Mouse (Mus musculus) G1E (cell line): ENCODE data around the gene Fpgs. TPM values are rescaled to one million over a fixed set of nuclear protein-coding genes. Genes with fewer than 3 reads are reported as not detected.
A peak's percentile ranks its signal among the peaks of the same experiment; 100 is the strongest.

Experiments used
- ATAC-seq: 2 replicates; pipeline ENCODE4 v1.8.0; 2016; ENCODE audit warnings: mild to moderate bottlenecking; ENCODE audit not compliant: insufficient number of reproducible peaks, poor library complexity, low FRiP score, severe bottlenecking; ENCODE audit errors: extremely low read depth
- DNase-seq: peaks from one replicate; pipeline ENCODE4 v3.0.0; 2012; ENCODE audit warnings: low spot score
- H3K27me3 ChIP-seq: 2 replicates; pipeline ENCODE4 v1.6.1; 2012; ENCODE audit warnings: mild to moderate bottlenecking, low read length, inconsistent platforms; ENCODE audit not compliant: insufficient read depth
- H3K36me3 ChIP-seq: replicated peaks from 2 replicates; pipeline ENCODE3; 2012; ENCODE audit warnings: mild to moderate bottlenecking, inconsistent platforms
- H3K4me1 ChIP-seq: 2 replicates; pipeline ENCODE4 v1.6.1; 2012; ENCODE audit warnings: low read depth, low read length, inconsistent platforms, mixed read lengths; ENCODE audit not compliant: insufficient read depth
- H3K4me3 ChIP-seq: 2 replicates; pipeline ENCODE4 v1.5.1; 2012; ENCODE audit warnings: low read depth, mild to moderate bottlenecking, inconsistent platforms, low read length, moderate library complexity, mixed read lengths
- H3K9me3 ChIP-seq: replicated peaks from 2 replicates; pipeline ENCODE4 v1.6.1; 2012; ENCODE audit warnings: inconsistent platforms
- CTCF ChIP-seq: IDR thresholded peaks from 2 replicates; pipeline ENCODE4 v1.5.1; 2012; ENCODE audit warnings: low read depth, low read length, inconsistent platforms, mixed read lengths
- GATA1 ChIP-seq: IDR thresholded peaks from 2 replicates; pipeline ENCODE4 v1.6.1; 2012; ENCODE audit warnings: borderline replicate concordance, low read length, inconsistent platforms, mixed read lengths
- GATA2 ChIP-seq: IDR thresholded peaks from 2 replicates; pipeline ENCODE4 v1.6.1; 2012; ENCODE audit warnings: low read depth, low read length, inconsistent platforms, borderline replicate concordance
- POLR2AphosphoS5 ChIP-seq: IDR thresholded peaks from 2 replicates; pipeline ENCODE4 v1.6.1; 2012; ENCODE audit warnings: low read depth, low read length, inconsistent platforms; ENCODE audit not compliant: insufficient replicate concordance
- TAL1 ChIP-seq: conservative IDR thresholded peaks from 2 replicates; pipeline ENCODE4 v1.6.1; 2012; ENCODE audit warnings: low read depth, low read length, inconsistent platforms, mixed read lengths
- polyA plus RNA-seq: library from polyadenylated mRNA; stranded (reverse); fragments of >175 nt; gene quantifications from 2 replicates; pipeline ENCODE4 v1.2.3, GENCODE M21; 2012
- total RNA-seq, 2 experiments: library from RNA; stranded (forward) in 1 of 2; stranded (reverse) in 1 of 2; fragments of 200-1000 nt in 1 of 2; fragments of >200 nt in 1 of 2; fragmentation: Nextera tagmentation in 1 of 2; gene quantifications; 2 replicates each; pipeline ENCODE4 v1.2.3; 2014 to 2017

The Fpgs gene
- total and polyA plus RNA-seq, 3 experiments: 12.8 to 81.4 (median 14.7) TPM

DNA sequence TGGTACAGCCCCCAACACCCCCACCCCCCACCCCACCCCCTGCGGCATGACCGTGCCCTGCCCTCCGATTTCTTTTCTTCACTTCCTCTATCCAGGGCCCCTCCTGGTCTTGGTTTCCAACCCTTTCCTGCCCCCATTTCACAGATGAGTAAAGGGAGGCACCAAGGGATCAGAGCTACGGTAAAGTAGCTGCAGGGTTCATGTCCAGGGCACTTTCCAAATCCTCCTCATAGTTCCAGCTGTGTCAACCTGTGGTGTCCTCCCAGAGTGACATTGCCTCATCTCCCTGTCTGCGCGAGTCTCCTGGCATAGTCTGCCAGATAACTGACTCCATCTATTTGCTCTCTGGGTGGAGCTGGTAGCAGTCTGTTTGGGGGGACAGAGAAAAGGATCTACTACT, 38.1 kb downstream of the Fpgs start:
- peaks cover 10% of the 10 kb centered on the region; the same call in 1 of the 2 replicates for H3K27me3 ChIP-seq
- peaks cover 38% of the 10 kb centered on the region for H3K36me3 ChIP-seq
- TF ChIP-seq POLR2AphosphoS5 (no peak), GATA2 (no peak), GATA1 (no peak), CTCF (no peak), TAL1 (no peak)
- no peak overlapping the region for H3K4me3 ChIP-seq
- DNase-seq: no peak
- no peaks in the 10 kb centered on the region for H3K9me3 ChIP-seq
- ATAC-seq: no peak
- peaks cover 35% of the 10 kb centered on the region for H3K4me1 ChIP-seq

- ATAC-seq (no peak), DNase-seq (no peak)
- TF ChIP-seq POLR2AphosphoS5 (no peak), GATA2 (no peak), GATA1 (no peak), TAL1 (no peak), CTCF (no peak)
- Histone ChIP-seq H3K36me3 (peaks cover 40% of the 10 kb centered on the region), H3K4me3 (no peak overlapping the region), H3K4me1 (peaks cover 38% of the 10 kb centered on the region), H3K27me3 (peaks cover 10% of the 10 kb centered on the region; the same call in 1 of the 2 replicates), H3K9me3 (no peaks in the 10 kb centered on the region)
Measured at GRCm38 (mm10) chr2:32665345-32665744, 38.6 kb downstream of the Fpgs start.

DNA sequence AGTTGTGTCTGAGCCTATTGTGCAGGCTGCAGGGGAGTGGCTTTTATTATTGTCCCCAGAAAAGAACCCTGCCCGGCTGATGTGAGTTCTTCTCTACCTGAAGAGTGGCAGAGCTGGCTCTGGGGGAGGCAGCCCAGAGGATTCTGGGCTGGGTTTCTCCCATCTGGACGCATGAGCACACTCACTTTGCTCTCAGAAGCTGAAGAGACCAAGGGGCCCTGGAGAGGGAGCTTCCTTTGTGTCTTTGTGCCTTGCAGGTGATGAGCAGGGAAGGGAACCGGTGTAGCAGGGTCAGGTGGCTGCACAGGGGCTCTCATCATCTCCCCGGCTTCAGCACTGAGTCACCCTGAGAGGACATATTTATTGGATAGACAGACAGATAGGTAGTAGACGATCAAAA, 41.7 kb downstream of the Fpgs start:
- TF ChIP-seq POLR2AphosphoS5 (no peak), GATA2 (no peak), GATA1 (no peak), CTCF (no peak), TAL1 (no peak)
- Histone ChIP-seq H3K4me3 (no peak overlapping the region), H3K4me1 (peaks cover 62% of the 10 kb centered on the region), H3K36me3 (peaks cover 39% of the 10 kb centered on the region), H3K27me3 (peaks cover 4% of the 10 kb centered on the region; the same call in 1 of the 2 replicates), H3K9me3 (no peaks in the 10 kb centered on the region)
- DNase-seq (no peak), ATAC-seq (no peak)

- no peak overlapping the region for H3K4me3 ChIP-seq
- TF ChIP-seq POLR2AphosphoS5: no peak
- TF ChIP-seq CTCF: no peak
- TF ChIP-seq GATA2: no peak
- TF ChIP-seq TAL1: no peak
- no peak for TF ChIP-seq GATA1
Measured at GRCm38 (mm10) chr2:32661509-32662107, 42.3 kb downstream of the Fpgs start.

DNA sequence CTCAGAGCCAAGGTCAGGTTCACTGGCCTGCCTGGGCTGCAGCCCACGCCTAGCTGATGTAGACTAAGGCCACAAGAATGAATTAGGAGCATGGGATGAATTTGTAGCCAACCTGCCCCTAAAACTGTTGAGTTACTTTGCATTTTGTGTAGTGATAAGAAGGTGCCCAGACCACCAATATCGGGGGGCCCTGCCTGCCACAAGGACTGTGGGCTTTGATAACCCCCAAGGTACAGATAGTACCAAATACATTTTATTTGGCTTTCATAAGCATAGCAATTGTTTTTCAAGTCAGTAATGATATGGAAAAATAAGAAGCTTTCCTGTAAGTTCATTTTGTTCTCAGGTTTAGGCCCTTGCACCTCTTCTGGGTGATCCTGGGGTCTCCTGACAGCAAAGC, 45.1 kb downstream of the Fpgs start:
- Histone ChIP-seq H3K4me1 (peaks cover 75% of the 10 kb centered on the region), H3K27me3 (no peaks in the 10 kb centered on the region; the same call in 1 of the 2 replicates), H3K36me3 (peaks cover 35% of the 10 kb centered on the region), H3K9me3 (no peaks in the 10 kb centered on the region), H3K4me3 (peak overlapping the region; percentile 50; the same call in 1 of the 2 replicates)
- TF ChIP-seq GATA1: no peak
- TF ChIP-seq TAL1: peak; percentile 29; the same call in 1 of the 2 replicates
- peak; percentile 24 for DNase-seq
- ATAC-seq: no peak

More at GRCm38 (mm10) chr2:32661509-32662107, 42.3 kb downstream of the Fpgs start:
- peaks cover 4% of the 10 kb centered on the region; the same call in 1 of the 2 replicates for H3K27me3 ChIP-seq
- no peak for ATAC-seq
- DNase-seq: no peak
- H3K4me1 ChIP-seq: peaks cover 63% of the 10 kb centered on the region
- no peaks in the 10 kb centered on the region for H3K9me3 ChIP-seq
- peaks cover 40% of the 10 kb centered on the region for H3K36me3 ChIP-seq

GRCm38 (mm10) chr2:32655826-32656225, 48.1 kb downstream of the Fpgs start:
- Histone ChIP-seq H3K36me3 (peaks cover 32% of the 10 kb centered on the region), H3K4me1 (peaks cover 69% of the 10 kb centered on the region)
- ATAC-seq: no peak

DNA sequence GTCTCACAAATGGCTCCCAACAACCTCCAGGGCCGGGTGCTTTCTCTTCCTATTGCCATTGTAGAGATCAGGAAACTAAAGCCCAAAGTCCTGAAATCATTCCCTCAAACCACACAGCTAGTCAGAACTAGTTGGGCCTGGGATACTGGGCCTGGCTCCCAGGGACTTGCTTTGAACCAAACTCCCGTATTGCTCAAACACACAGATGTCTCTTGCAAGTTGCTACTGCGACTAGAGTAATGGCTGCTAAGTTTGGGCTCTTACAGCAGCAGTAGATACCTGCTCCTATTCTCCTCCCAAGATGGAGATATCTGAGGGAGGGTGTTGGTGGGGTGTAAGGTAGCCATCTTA, 48.6 kb downstream of the Fpgs start:
- TF ChIP-seq CTCF: no peak
- H3K4me1 ChIP-seq: peaks cover 66% of the 10 kb centered on the region
- peaks cover 33% of the 10 kb centered on the region for H3K36me3 ChIP-seq
- no peaks in the 10 kb centered on the region for H3K27me3 ChIP-seq
- no peak for ATAC-seq
- H3K4me3 ChIP-seq: no peak overlapping the region; the same call in 1 of the 2 replicates
- no peaks in the 10 kb centered on the region for H3K9me3 ChIP-seq
- DNase-seq: no peak

More at GRCm38 (mm10) chr2:32655826-32656225, 48.1 kb downstream of the Fpgs start:
- DNase-seq: no peak
- Histone ChIP-seq H3K27me3 (no peaks in the 10 kb centered on the region), H3K4me3 (peak overlapping the region; percentile 8; the same call in 1 of the 2 replicates), H3K9me3 (no peaks in the 10 kb centered on the region)
- TF ChIP-seq GATA2: no peak
